Mouse (Mus musculus) olfactory bulb, adult 2 months (tissue): ENCODE measurements around the gene Six3. TPM values are rescaled to one million over a fixed set of nuclear protein-coding genes. Genes with fewer than 3 reads are reported as not detected.

ENCODE experiments used
- H3K27ac ChIP-seq: fragments of 200-500 bp; 2 replicates; pipeline ENCODE4 v1.5.1; 2012; ENCODE audit warnings: low read depth, low read length; ENCODE audit not compliant: insufficient read depth
- H3K4me1 ChIP-seq: fragments of 200-500 bp; 2 replicates; pipeline ENCODE4 v1.6.1; 2012; ENCODE audit warnings: low read length; ENCODE audit not compliant: control insufficient read depth, insufficient read depth
- H3K4me3 ChIP-seq: fragments of 200-500 bp; 2 replicates; pipeline ENCODE4 v1.5.1; 2012; ENCODE audit warnings: mild to moderate bottlenecking, low read depth, low read length, moderate library complexity; ENCODE audit not compliant: insufficient read depth
- CTCF ChIP-seq: fragments of 200-500 bp; IDR thresholded peaks from 2 replicates; pipeline ENCODE4 v1.5.1; 2012; ENCODE audit warnings: low read depth, mild to moderate bottlenecking, low read length, moderate library complexity; ENCODE audit not compliant: insufficient read depth
- POLR2A ChIP-seq: fragments of 200-500 bp; IDR thresholded peaks from 2 replicates; pipeline ENCODE4 v1.6.1; 2012; ENCODE audit warnings: mild to moderate bottlenecking, low read depth, low read length, moderate library complexity; ENCODE audit not compliant: insufficient read depth
- WGBS: fragments of 180-500 bp; shearing (Covaris S2); methylation state at CpG from one replicate; pipeline ENCODE4 v1.1.7; 2018; 5-methylcytosine and 5-hydroxymethylcytosine counted together
- polyA plus RNA-seq: library from polyadenylated mRNA; stranded (reverse); fragments of >200 nt; gene quantifications from 2 replicates; pipeline ENCODE4 v1.2.4, GENCODE M21; 2012; ENCODE audit warnings: low replicate concordance; ENCODE audit not compliant: missing spikeins, insufficient read depth, insufficient read length

Six3 gene
- polyA plus RNA-seq, 1 experiment: not detected

GRCm38 (mm10) chr17:85623161-85624050 is 10.0 kb downstream of the Six3 start:
- TF ChIP-seq CTCF (no peak), POLR2A (no peak)
- H3K27ac ChIP-seq: no peak overlapping the region
- WGBS: 6% methylated on average over 52 of the region's 52 CpGs

GRCm38 (mm10) chr17:85624051-85624420 is 10.6 kb downstream of the Six3 start:
- TF ChIP-seq CTCF (no peak), POLR2A (no peak)
- WGBS: 12% methylated on average over 13 of the region's 13 CpGs
- H3K27ac ChIP-seq: no peak overlapping the region
- H3K4me1 ChIP-seq: peaks cover 12% of the 10 kb centered on the region
- no peak overlapping the region for H3K4me3 ChIP-seq

More at GRCm38 (mm10) chr17:85623161-85624050, 10.0 kb downstream of the Six3 start:
- H3K4me1 ChIP-seq: peaks cover 12% of the 10 kb centered on the region
- no peak overlapping the region for H3K4me3 ChIP-seq

- TF ChIP-seq POLR2A: no peak
- no peak for TF ChIP-seq CTCF
- WGBS: 17% methylated on average over 26 of the region's 26 CpGs
- Histone ChIP-seq H3K4me1 (peaks cover 13% of the 10 kb centered on the region), H3K27ac (no peak overlapping the region), H3K4me3 (no peak overlapping the region)
Measured at GRCm38 (mm10) chr17:85624981-85625940, 11.9 kb downstream of the Six3 start.

- H3K4me1 ChIP-seq: peaks cover 7% of the 10 kb centered on the region; the same call in 1 of the 2 replicates
- 49% methylated on average over 14 of the region's 14 CpGs for WGBS
- no peak overlapping the region for H3K4me3 ChIP-seq
- no peak overlapping the region for H3K27ac ChIP-seq
- TF ChIP-seq CTCF: no peak
- TF ChIP-seq POLR2A: no peak
Measured at GRCm38 (mm10) chr17:85626091-85626860, 12.9 kb downstream of the Six3 start.

- 77% methylated on average over 5 of the region's 5 CpGs for WGBS
- H3K4me3 ChIP-seq: no peak overlapping the region
- TF ChIP-seq CTCF: no peak
- no peak for TF ChIP-seq POLR2A
- no peak overlapping the region for H3K27ac ChIP-seq
- H3K4me1 ChIP-seq: peaks cover 3% of the 10 kb centered on the region; the same call in 1 of the 2 replicates
Measured at GRCm38 (mm10) chr17:85627751-85628150, 14.3 kb downstream of the Six3 start.

- Histone ChIP-seq H3K4me3 (no peak overlapping the region), H3K27ac (no peak overlapping the region), H3K4me1 (0 out of 2 replicates have a peak, but pooled peaks cover 3% of the 10 kb centered on the region)
- TF ChIP-seq POLR2A: no peak
- TF ChIP-seq CTCF: no peak
- 24% methylated on average over 8 of the region's 8 CpGs for WGBS
Measured at GRCm38 (mm10) chr17:85628811-85629210, 15.4 kb downstream of the Six3 start.

- 0 out of 2 replicates have a peak, but pooled peaks cover 3% of the 10 kb centered on the region for H3K4me1 ChIP-seq
- 74% methylated on average over 1 of the region's 1 CpGs for WGBS
- TF ChIP-seq POLR2A: no peak
- TF ChIP-seq CTCF: no peak
- H3K27ac ChIP-seq: no peak overlapping the region
- no peak overlapping the region for H3K4me3 ChIP-seq
Measured at GRCm38 (mm10) chr17:85629396-85629795, 16.0 kb downstream of the Six3 start.
